In the genomic region with DNA sequence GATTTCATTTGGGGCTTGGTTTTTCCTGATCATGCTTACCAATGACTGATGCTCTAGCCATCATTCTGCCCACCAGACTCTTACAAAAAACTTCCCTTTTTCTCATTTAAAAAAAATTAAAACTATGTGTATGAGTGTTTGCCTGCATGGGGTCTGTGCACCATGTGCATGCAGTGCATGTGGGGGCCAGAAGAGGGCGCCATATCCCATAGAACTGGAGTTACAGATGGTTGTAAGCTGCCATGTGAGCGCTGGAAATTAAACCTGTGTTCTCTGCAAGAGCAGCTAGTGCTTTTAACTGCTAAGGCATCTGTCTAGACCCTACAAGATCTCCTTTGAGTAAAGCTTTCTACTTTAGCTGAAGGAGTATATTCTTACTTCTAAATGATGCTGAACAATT, we compare ENCODE assay signal across 16 mouse cellular contexts.
DNase-seq lines count a peak whose midpoint lies in the region; ATAC-seq and TF ChIP-seq lines count a peak whose summit lies in the region.
"Had no signal": no experiment of that assay in that cellular context is flagged by ENCODE, and none has a peak within 500 bp of the region (broad histone marks: within the 10 kb centered on the region; RNA-seq: fewer than 3 reads in every experiment).

No protein-coding gene starts in this region.

- H3K4me1 ChIP-seq in heart, adult 2 months (ENCODE audit: control insufficient read depth, insufficient read depth, low read length): peaks cover 8% of the 10 kb centered on the region; the same call in 1 of the 2 replicates
- 0 out of 2 replicates have a peak, but pooled peaks cover 3% of the 10 kb centered on the region for H3K4me1 ChIP-seq in liver, postnatal 0 days (ENCODE audit: insufficient read depth)
- H3K4me1 ChIP-seq in liver, embryonic 12.5 days: no peaks in the 10 kb centered on the region
- no peaks in the 10 kb centered on the region for H3K4me1 ChIP-seq in ES-E14 (ENCODE audit: control insufficient read depth in 2 of 2, insufficient read depth in 2 of 2, low read length in 2 of 2, poor library complexity in 1 of 2)
- peaks cover 4% of the 10 kb centered on the region; the same call in 1 of the 2 replicates for H3K4me1 ChIP-seq in cortical plate, adult 2 months (ENCODE audit: control insufficient read depth, insufficient read depth, low read length)
- H3K4me1 ChIP-seq: midbrain, embryonic 15.5 days; neural tube, embryonic 13.5 days had no signal

- in situ Hi-C loops in ES-E14 (cut with MboI; ENCODE audit: low sequenced_read_pairs in 2 of 2, unreplicated experiment in 2 of 2): no loop called here

- intact Hi-C loops in heart, adult 2 months (cut with DNase I): no loop called here
- intact Hi-C loops in heart, postnatal 10 days (cut with DNase I): no loop called here

- H3K4me3 ChIP-seq in heart, adult 2 months: no peak overlapping the region
- H3K4me3 ChIP-seq in liver, postnatal 0 days (ENCODE audit: low read depth, low read length): no peak overlapping the region
- H3K4me3 ChIP-seq in liver, embryonic 12.5 days: no peak overlapping the region
- H3K4me3 ChIP-seq in ES-E14 (ENCODE audit: insufficient read depth in 1 of 2, low read depth in 1 of 2, low read length in 2 of 2, poor library complexity in 1 of 2, severe bottlenecking in 1 of 2): no peak overlapping the region
- H3K4me3 ChIP-seq in cortical plate, adult 2 months (ENCODE audit: insufficient read depth, low read length): no peak overlapping the region
- H3K4me3 ChIP-seq: midbrain, embryonic 15.5 days; neural tube, embryonic 13.5 days had no signal

- H3K79me2 ChIP-seq in heart, adult 2 months (replicated peaks; ENCODE audit: control insufficient read depth, insufficient read depth, low read length): peaks cover 3% of the 10 kb centered on the region; the same call in 1 of the 2 replicates

- H3K9me3 ChIP-seq in liver, postnatal 0 days (ENCODE audit: low read length): no peaks in the 10 kb centered on the region
- H3K9me3 ChIP-seq in liver, embryonic 12.5 days (replicated peaks): peaks cover 6% of the 10 kb centered on the region
- H3K9me3 ChIP-seq in ES-E14 (ENCODE audit: control insufficient read depth, insufficient read depth, low read depth, low read length): no peaks in the 10 kb centered on the region
- H3K9me3 ChIP-seq: midbrain, embryonic 15.5 days; neural tube, embryonic 13.5 days had no signal

- no peak overlapping the region for H3K27ac ChIP-seq in heart, adult 2 months
- no peak overlapping the region for H3K27ac ChIP-seq in liver, postnatal 0 days (ENCODE audit: low read depth)
- H3K27ac ChIP-seq in liver, embryonic 12.5 days: no peak overlapping the region
- no peak overlapping the region for H3K27ac ChIP-seq in ES-E14 (ENCODE audit: insufficient read depth, low read depth, low read length, poor library complexity, severe bottlenecking)
- no peak overlapping the region for H3K27ac ChIP-seq in cortical plate, adult 2 months (ENCODE audit: insufficient read depth, low read length)
- H3K27ac ChIP-seq: hindbrain, embryonic 14.5 days; midbrain, embryonic 15.5 days; neural tube, embryonic 13.5 days had no signal

- no peak for TF ChIP-seq POLR2A in heart, adult 2 months (IDR thresholded peaks at IDR 0.05; ENCODE audit: insufficient read depth, low read depth, low read length)
- no peak for TF ChIP-seq POLR2A in cortical plate, adult 2 months (IDR thresholded peaks at IDR 0.05; ENCODE audit: extremely low read depth, insufficient read depth, low read length)

- no peak for DNase-seq in heart, adult 2 months
- no peak for DNase-seq in heart, postnatal 10 days
- DNase-seq in liver, postnatal 0 days: no peak
- DNase-seq in ES-E14 (ENCODE audit: low read depth, low spot score): no peak
- no peak for DNase-seq in adrenal gland, adult 8-10 months
- DNase-seq: adrenal gland, postnatal 36 days; cerebellum, adult 11-12 months; gastrocnemius, postnatal 36 days; kidney, adult 9 months; thymus, postnatal 25 days had no signal

- WGBS in heart, adult 2 months: 88% methylated on average over 2 of the region's 2 CpGs
- WGBS in liver, postnatal 0 days (ENCODE audit: insufficient replicate concordance): 79% methylated on average over 2 of the region's 2 CpGs
- 65% methylated on average over 2 of the region's 2 CpGs for WGBS in liver, embryonic 12.5 days (ENCODE audit: insufficient replicate concordance)

- TF ChIP-seq EP300 in heart, adult 2 months (IDR thresholded peaks at IDR 0.05; ENCODE audit: insufficient read depth, low read depth, low read length): no peak
- no peak for TF ChIP-seq EP300 in liver, postnatal 0 days (IDR thresholded peaks at IDR 0.05; ENCODE audit: low read depth)

- no peaks in the 10 kb centered on the region for H3K27me3 ChIP-seq in heart, adult 2 months (ENCODE audit: control insufficient read depth, insufficient read depth, low read length)
- H3K27me3 ChIP-seq in liver, postnatal 0 days (ENCODE audit: insufficient read depth, low read length): no peaks in the 10 kb centered on the region
- no peaks in the 10 kb centered on the region for H3K27me3 ChIP-seq in liver, embryonic 12.5 days (replicated peaks)
- H3K27me3 ChIP-seq: midbrain, embryonic 15.5 days; neural tube, embryonic 13.5 days had no signal

- no peak for ATAC-seq in liver, postnatal 0 days
- ATAC-seq in liver, embryonic 12.5 days: no peak
- ATAC-seq: forebrain, embryonic 14.5 days; midbrain, embryonic 15.5 days had no signal

- peak; percentile 59 for TF ChIP-seq CTCF in heart, adult 2 months (IDR thresholded peaks at IDR 0.05)
- TF ChIP-seq CTCF in liver, postnatal 0 days (IDR thresholded peaks at IDR 0.05; ENCODE audit: low read depth): peak; percentile 44
- TF ChIP-seq CTCF in cortical plate, adult 2 months (IDR thresholded peaks at IDR 0.05; ENCODE audit: extremely low read depth, insufficient read depth, low read length): 0 out of 2 replicates have a peak, but pooled peaks have one; percentile 21

- H3K9ac ChIP-seq in heart, adult 2 months (ENCODE audit: low read depth, low read length): no peak overlapping the region
- no peak overlapping the region for H3K9ac ChIP-seq in liver, postnatal 0 days (replicated peaks)
- no peak overlapping the region for H3K9ac ChIP-seq in liver, embryonic 12.5 days
- H3K9ac ChIP-seq in ES-E14 (ENCODE audit: insufficient read depth, low read depth, low read length, poor library complexity, severe bottlenecking): no peak overlapping the region
- H3K9ac ChIP-seq: hindbrain, embryonic 14.5 days; midbrain, embryonic 15.5 days; neural tube, embryonic 13.5 days had no signal

- no peak overlapping the region for H3K4me2 ChIP-seq in liver, postnatal 0 days (ENCODE audit: low read depth, low read length)
- H3K4me2 ChIP-seq in liver, embryonic 12.5 days: no peak overlapping the region
- H3K4me2 ChIP-seq: hindbrain, embryonic 14.5 days; midbrain, embryonic 15.5 days; neural tube, embryonic 13.5 days had no signal

- H3K36me3 ChIP-seq in heart, adult 2 months (ENCODE audit: control insufficient read depth, insufficient read depth, low read length): no peaks in the 10 kb centered on the region
- H3K36me3 ChIP-seq in liver, postnatal 0 days (replicated peaks; ENCODE audit: insufficient read depth, low read length): no peaks in the 10 kb centered on the region
- H3K36me3 ChIP-seq in liver, embryonic 12.5 days: no peaks in the 10 kb centered on the region
- no peaks in the 10 kb centered on the region for H3K36me3 ChIP-seq in ES-E14 (ENCODE audit: control insufficient read depth, insufficient read depth, low read length, poor library complexity, severe bottlenecking)
- H3K36me3 ChIP-seq: midbrain, embryonic 15.5 days; neural tube, embryonic 13.5 days had no signal

TF ChIP-seq in ES-E14, 5 proteins besides CTCF, POLR2A, EP300 and RAD21:
- peak; percentile 38; the same call in 1 of the 2 replicates for TF ChIP-seq ZC3H11A (IDR thresholded peaks at IDR 0.05; ENCODE audit: borderline replicate concordance, low read depth, low read length)
- no peak for TF ChIP-seq MAFK (IDR thresholded peaks at IDR 0.05; ENCODE audit: insufficient read depth, low read depth, low read length)
